Mouse (Mus musculus): ENCODE results near the gene Slc35b1.

Gene Slc35b1

DNA sequence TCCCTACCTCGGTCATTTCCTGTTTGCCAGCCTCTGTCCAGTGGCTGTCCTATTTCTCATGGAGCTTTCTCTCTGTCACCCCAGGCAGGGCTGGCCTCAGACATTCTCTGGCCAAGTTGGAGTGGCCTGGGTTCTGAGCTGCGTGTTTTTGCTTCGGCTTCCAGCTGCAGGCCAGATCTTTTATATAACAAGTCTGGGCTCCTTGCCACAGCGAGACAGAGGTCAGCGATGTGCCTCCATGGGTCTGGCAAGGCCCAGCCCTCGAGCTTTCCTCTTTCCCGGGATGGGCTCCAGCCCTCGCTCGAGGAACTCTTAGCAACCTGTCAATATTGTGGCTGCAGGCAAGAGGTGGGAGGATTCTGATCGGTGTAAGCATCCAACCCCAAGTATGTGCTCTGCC, 18.9 kb upstream of the Slc35b1 start:
- DNase-seq (ENCODE audit: extremely low read depth, low read depth), result no peak

DNA sequence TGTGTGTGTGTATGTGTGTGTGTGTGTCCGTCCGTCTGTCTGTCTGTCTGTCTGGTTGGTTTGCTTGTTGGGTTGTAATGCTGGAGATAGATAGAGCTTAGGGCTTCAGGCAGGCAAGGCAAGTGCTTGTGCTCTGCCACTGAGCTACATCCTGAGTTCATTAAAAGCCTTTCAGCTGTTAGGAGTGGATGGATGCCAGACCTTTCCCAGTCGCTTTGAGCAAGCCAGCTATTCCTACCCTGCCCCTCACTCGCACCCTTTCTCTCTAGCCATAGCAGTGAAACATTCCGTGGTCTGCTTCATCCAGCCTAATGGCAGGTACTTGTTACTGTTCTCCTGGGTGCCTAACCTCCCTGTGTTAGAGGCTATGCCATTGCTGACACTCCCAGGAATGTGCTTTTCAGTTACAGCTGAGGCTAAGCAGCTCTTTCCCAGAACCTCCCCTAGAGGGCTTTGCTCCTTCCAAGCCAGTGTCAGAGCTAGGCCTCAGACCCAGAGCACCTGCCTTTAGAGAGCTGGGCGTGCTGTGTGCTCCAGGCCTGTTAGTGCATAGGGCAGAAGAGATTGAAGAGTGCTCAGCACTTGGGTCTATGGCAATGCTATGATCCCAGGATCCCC, 18.1 kb upstream of the Slc35b1 start:
- DNase-seq (ENCODE audit: extremely low read depth, low read depth), result no peak

DNA sequence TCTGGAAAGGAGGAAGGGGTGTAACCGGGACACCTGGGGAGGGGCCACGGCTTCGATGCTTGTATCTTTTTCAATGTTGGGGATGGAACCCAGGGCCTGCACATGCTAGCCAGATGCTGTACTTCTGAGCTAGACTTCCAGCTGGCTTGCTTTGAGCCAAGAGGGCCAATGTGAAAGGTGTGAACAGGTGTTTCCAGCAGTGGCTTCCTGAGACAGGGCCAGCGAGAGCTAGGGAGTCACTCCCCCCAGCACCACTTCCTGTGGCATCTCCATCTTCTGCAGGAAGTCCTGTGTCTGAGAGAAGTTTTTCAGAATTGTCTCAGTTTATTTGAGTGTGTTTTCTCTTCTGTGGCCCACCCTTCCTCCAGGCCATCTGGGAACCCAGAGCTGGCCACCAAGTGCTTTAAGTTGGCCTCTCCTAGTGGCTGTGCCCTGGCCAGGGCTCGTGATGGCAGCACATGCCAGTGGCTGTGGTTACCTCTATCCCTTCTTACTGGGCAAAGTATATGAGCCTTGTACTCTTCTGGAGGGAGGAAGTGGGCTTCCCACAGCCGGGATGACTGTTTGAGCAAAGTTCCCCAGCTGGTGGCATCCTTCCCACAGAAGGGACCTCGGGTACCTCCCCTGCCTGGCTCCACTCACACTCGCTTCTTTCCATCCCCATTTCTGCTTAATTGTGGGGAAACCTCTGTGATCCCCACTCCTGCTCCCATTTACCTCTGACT, 17.3 kb upstream of the Slc35b1 start:
- DNase-seq (ENCODE audit: extremely low read depth, low read depth), result no peak

- no peak for DNase-seq (ENCODE audit: extremely low read depth, low read depth)
Observed at GRCm38 (mm10) chr11:95368231-95368823, 16.2 kb upstream of the Slc35b1 start.

DNA sequence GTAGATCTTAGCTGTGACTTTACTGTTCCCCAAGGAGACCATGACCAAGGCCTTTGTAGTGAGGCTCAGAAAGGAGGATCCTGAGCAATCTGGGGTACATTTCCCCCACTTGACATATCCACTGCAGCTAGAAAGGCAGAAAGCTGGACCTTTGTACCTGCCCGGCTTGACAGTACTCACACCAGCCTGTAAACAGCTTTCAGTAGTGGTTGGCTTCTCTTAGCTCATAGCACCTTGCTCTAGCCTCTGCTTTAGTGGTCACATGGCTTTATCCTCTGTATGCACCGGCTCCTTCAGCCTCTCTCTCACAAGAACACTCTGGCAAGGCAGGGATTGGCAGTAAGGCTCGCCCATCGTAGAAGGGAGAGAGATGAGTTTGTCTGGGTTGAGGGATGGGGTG, 15.6 kb upstream of the Slc35b1 start:
- DNase-seq (ENCODE audit: extremely low read depth, low read depth), result no peak

- no peak for DNase-seq (ENCODE audit: extremely low read depth, low read depth)
Observed at GRCm38 (mm10) chr11:95369964-95370890, 14.3 kb upstream of the Slc35b1 start.

GRCm38 (mm10) chr11:95371182-95371581, 13.3 kb upstream of the Slc35b1 start:
- no peak for DNase-seq (ENCODE audit: extremely low read depth, low read depth)

GRCm38 (mm10) chr11:95378926-95379325, 5.6 kb upstream of the Slc35b1 start:
- DNase-seq (ENCODE audit: extremely low read depth, low read depth), result no peak

GRCm38 (mm10) chr11:95379552-95379951, 4.9 kb upstream of the Slc35b1 start:
- DNase-seq (ENCODE audit: extremely low read depth, low read depth), result no peak

DNA sequence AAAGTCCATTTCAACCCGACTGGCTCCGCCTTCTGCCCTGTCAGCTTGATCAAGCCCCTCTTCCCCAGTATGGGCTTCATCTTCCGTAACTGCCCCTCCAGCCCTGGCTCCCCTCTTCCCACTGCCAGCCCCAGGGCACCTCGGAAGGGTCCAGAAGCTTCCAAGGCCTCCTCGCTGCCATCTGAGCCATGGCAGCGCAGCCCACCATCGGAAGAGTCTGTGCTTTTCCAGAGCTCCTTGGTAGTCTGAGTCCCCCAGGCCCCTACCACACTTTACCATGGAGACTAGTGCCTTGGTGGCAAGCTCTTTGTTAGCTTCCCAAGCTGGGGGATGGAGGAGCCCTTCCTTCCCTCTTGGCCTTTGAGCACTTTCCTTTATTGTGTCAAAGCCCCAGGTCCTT, 3.8 kb upstream of the Slc35b1 start:
- no peak for DNase-seq (ENCODE audit: extremely low read depth, low read depth)

GRCm38 (mm10) chr11:95381146-95381545, 3.3 kb upstream of the Slc35b1 start:
- DNase-seq (ENCODE audit: extremely low read depth, low read depth), result no peak

GRCm38 (mm10) chr11:95383331-95383986, 1.0 kb upstream of the Slc35b1 start:
- DNase-seq (ENCODE audit: extremely low read depth, low read depth), result no peak

- DNase-seq (ENCODE audit: extremely low read depth, low read depth), result no peak
Observed at GRCm38 (mm10) chr11:95384004-95384318, 531 bp upstream of the Slc35b1 start.

GRCm38 (mm10) chr11:95384973-95385320, 455 bp downstream of the Slc35b1 start:
- no peak for DNase-seq (ENCODE audit: extremely low read depth, low read depth)

DNA sequence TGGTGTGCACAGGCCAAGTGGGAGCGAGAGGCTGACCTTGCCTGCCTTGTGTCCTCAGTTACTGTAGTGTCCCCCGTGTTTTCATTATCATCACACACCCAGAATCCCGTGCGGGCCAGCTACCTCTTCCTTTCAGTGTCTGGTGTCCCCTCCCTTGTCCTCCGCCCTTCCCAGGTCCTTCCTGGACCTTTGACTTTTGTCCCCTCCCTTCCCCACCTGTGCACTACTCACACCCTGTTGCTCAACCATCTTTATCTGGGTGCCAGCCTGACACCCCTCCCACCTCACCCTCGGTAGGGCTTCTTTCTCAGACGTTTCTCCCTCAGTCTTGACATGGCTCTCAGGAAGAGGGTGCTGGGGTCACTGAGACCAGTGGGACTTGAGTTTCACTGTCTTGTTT, 2.9 kb downstream of the Slc35b1 start:
- no peak for DNase-seq (ENCODE audit: extremely low read depth, low read depth)

- DNase-seq (ENCODE audit: extremely low read depth, low read depth), result no peak
Observed at GRCm38 (mm10) chr11:95389006-95389405, 4.5 kb downstream of the Slc35b1 start.

- no peak for DNase-seq (ENCODE audit: extremely low read depth, low read depth)
Observed at GRCm38 (mm10) chr11:95390420-95390819, 5.9 kb downstream of the Slc35b1 start.

- DNase-seq (ENCODE audit: extremely low read depth, low read depth), result no peak
Observed at GRCm38 (mm10) chr11:95391201-95391600, 6.7 kb downstream of the Slc35b1 start.

- no peak for DNase-seq (ENCODE audit: extremely low read depth, low read depth)
Observed at GRCm38 (mm10) chr11:95391743-95392142, 7.3 kb downstream of the Slc35b1 start.

DNA sequence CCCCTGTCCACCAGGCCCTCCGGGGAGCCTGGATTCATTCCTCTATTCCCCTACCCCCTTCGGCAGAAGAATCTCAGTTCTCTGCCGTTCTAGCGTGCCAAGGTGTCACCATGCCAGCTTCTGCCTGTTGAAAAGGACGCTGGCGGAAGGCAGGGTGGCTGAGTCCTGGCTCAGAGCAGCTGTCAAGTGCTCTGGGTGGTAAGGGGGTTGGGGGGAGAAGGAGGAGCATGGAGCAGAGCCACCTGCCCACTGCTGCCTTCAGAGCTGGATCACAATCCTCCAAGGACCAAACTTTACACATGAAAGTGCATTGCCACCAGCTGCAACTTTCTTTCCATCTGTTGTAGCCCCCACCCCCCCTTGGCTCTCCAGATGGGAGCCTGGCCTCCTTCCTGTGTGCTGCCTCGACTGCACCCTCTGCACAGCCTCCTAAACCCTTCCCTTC, 7.8 kb downstream of the Slc35b1 start:
- DNase-seq (ENCODE audit: extremely low read depth, low read depth), result no peak

- no peak for DNase-seq (ENCODE audit: extremely low read depth, low read depth)
Observed at GRCm38 (mm10) chr11:95392708-95393499, 8.4 kb downstream of the Slc35b1 start.

Data from MEL-GATA-1-ER (cell line).